Mouse (Mus musculus): ENCODE data around the gene Sall1.

Sall1 gene

DNA sequence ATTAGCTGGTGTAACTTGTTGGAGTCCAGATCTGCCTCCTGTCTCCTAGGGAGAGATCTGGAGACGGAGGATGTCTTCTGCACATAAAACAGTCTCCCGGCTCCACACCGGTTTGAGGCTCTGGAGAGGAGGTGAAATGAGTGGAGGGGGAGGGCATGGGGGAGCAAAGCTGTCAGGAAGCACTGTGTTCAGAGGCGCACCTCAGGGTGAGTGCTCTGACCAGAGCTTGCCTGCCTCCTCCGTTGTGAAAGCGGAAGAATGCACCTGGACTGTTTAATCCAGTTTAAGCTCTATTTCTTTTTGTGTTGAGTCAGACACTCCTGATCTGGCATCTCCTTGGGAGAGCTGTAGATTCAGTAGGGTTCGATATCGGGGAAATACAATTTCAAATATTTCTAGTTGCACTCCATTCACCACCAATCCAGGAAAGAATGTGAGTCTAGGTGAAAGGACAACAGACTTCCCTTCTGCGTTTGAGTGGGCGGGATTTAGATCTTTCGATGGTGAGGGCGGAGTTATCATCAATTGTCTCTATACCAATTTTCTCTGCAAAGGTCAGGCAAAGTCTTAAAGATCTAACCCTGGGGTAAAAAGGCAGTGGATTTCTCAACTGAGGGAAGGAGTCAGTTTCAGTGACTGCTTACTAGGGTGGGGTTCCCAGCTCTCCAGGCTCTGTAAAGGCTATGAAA, 31.8 kb downstream of the Sall1 start:
- TF ChIP-seq POU5F1 (IDR thresholded peaks at IDR 0.05; ENCODE audit: borderline replicate concordance, low read length) (no peak), CTCF (conservative IDR thresholded peaks at IDR 0.05; ENCODE audit: low read length) (no peak), NANOG (IDR thresholded peaks at IDR 0.05; ENCODE audit: borderline replicate concordance, low read length) (no peak)
- Histone ChIP-seq H3K36me3 (ENCODE audit: insufficient read depth, low read length) (peaks cover 10% of the 10 kb centered on the region; the same call in 1 of the 2 replicates), H3K27me3 (ENCODE audit: insufficient read depth, low read length) (no peaks in the 10 kb centered on the region), H3K4me1 (replicated peaks; ENCODE audit: low read depth, low read length) (peaks cover 87% of the 10 kb centered on the region), H3K4me3 (replicated peaks; ENCODE audit: low read length) (peak overlapping the region; percentile 72), H3K9me3 (ENCODE audit: low read length) (no peaks in the 10 kb centered on the region)

DNA sequence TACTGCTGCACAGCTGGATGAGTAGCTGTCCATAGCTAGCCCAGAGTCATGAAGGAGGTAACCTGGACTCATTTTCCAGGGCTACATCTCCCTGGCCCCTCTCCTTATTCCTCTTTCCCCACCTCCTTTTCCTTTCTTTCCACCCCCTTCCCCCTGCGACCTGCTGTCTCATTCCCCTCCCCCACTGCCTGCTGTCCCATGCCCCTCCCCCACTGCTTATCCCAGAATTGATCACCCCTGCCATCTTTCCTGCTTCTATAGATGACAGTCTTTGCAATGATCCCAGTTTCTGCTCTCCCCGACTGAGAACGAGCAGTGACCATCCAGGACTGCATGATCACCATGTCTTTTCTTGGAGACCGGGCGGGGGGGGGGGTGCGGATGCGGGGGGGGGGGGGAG, 35.2 kb downstream of the Sall1 start:
- H3K36me3 ChIP-seq (ENCODE audit: insufficient read depth, low read length), result peaks cover 10% of the 10 kb centered on the region; the same call in 1 of the 2 replicates
- no peaks in the 10 kb centered on the region for H3K27me3 ChIP-seq (ENCODE audit: insufficient read depth, low read length)
- peaks cover 83% of the 10 kb centered on the region for H3K4me1 ChIP-seq (replicated peaks; ENCODE audit: low read depth, low read length)
- peak overlapping the region; percentile 79; the same call in 1 of the 2 replicates for H3K4me3 ChIP-seq (replicated peaks; ENCODE audit: low read length)
- no peaks in the 10 kb centered on the region for H3K9me3 ChIP-seq (ENCODE audit: low read length)
- TF ChIP-seq NANOG (IDR thresholded peaks at IDR 0.05; ENCODE audit: borderline replicate concordance, low read length) (no peak), CTCF (conservative IDR thresholded peaks at IDR 0.05; ENCODE audit: low read length) (no peak), POU5F1 (IDR thresholded peaks at IDR 0.05; ENCODE audit: borderline replicate concordance, low read length) (no peak)

GRCm38 (mm10) chr8:89007114-89007513, 36.8 kb downstream of the Sall1 start:
- Histone ChIP-seq H3K27me3 (ENCODE audit: insufficient read depth, low read length) (no peaks in the 10 kb centered on the region), H3K36me3 (ENCODE audit: insufficient read depth, low read length) (peaks cover 10% of the 10 kb centered on the region; the same call in 1 of the 2 replicates), H3K9me3 (ENCODE audit: low read length) (no peaks in the 10 kb centered on the region), H3K4me1 (replicated peaks; ENCODE audit: low read depth, low read length) (peaks cover 84% of the 10 kb centered on the region), H3K4me3 (replicated peaks; ENCODE audit: low read length) (peak overlapping the region; percentile 79)
- no peak for TF ChIP-seq NANOG (IDR thresholded peaks at IDR 0.05; ENCODE audit: borderline replicate concordance, low read length)
- no peak for TF ChIP-seq POU5F1 (IDR thresholded peaks at IDR 0.05; ENCODE audit: borderline replicate concordance, low read length)
- TF ChIP-seq CTCF (conservative IDR thresholded peaks at IDR 0.05; ENCODE audit: low read length), result no peak

- peaks cover 84% of the 10 kb centered on the region for H3K4me1 ChIP-seq (replicated peaks; ENCODE audit: low read depth, low read length)
- no peaks in the 10 kb centered on the region for H3K9me3 ChIP-seq (ENCODE audit: low read length)
- H3K27me3 ChIP-seq (ENCODE audit: insufficient read depth, low read length), result no peaks in the 10 kb centered on the region
- TF ChIP-seq POU5F1 (IDR thresholded peaks at IDR 0.05; ENCODE audit: borderline replicate concordance, low read length) (no peak), NANOG (IDR thresholded peaks at IDR 0.05; ENCODE audit: borderline replicate concordance, low read length) (no peak), CTCF (conservative IDR thresholded peaks at IDR 0.05; ENCODE audit: low read length) (no peak)
- H3K4me3 ChIP-seq (replicated peaks; ENCODE audit: low read length), result peak overlapping the region; percentile 79
- peaks cover 10% of the 10 kb centered on the region; the same call in 1 of the 2 replicates for H3K36me3 ChIP-seq (ENCODE audit: insufficient read depth, low read length)
These were observed 37.5 kb downstream of the Sall1 start for GRCm38 (mm10) chr8:89006426-89006825.

DNA sequence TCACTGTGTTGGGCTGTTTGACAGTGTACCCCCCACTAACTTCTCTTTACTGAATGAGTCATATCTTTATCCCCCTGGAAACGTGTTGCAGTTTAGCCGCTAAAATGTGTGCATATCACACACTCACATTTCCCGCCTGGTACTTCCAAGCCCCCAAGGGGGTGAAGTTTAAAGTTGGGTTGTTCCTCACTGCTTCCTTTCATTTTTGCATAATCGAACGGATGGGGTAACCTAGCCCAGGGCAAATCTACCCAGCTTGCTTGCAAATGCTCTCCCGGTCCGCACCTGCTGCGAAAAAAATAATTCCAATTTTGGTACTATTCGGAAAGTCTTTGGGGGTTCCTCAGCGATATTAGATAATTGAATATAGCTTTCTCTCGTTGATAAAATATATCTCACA, 38.2 kb downstream of the Sall1 start:
- no peak for TF ChIP-seq CTCF (conservative IDR thresholded peaks at IDR 0.05; ENCODE audit: low read length)
- TF ChIP-seq POU5F1 (IDR thresholded peaks at IDR 0.05; ENCODE audit: borderline replicate concordance, low read length), result no peak
- TF ChIP-seq NANOG (IDR thresholded peaks at IDR 0.05; ENCODE audit: borderline replicate concordance, low read length), result no peak
- Histone ChIP-seq H3K27me3 (ENCODE audit: insufficient read depth, low read length) (no peaks in the 10 kb centered on the region), H3K9me3 (ENCODE audit: low read length) (no peaks in the 10 kb centered on the region), H3K4me3 (replicated peaks; ENCODE audit: low read length) (peak overlapping the region; percentile 79), H3K36me3 (ENCODE audit: insufficient read depth, low read length) (peaks cover 7% of the 10 kb centered on the region; the same call in 1 of the 2 replicates), H3K4me1 (replicated peaks; ENCODE audit: low read depth, low read length) (peaks cover 84% of the 10 kb centered on the region)

- Histone ChIP-seq H3K9me3 (ENCODE audit: low read length) (no peaks in the 10 kb centered on the region), H3K27me3 (ENCODE audit: insufficient read depth, low read length) (no peaks in the 10 kb centered on the region), H3K4me3 (replicated peaks; ENCODE audit: low read length) (no peak overlapping the region), H3K4me1 (replicated peaks; ENCODE audit: low read depth, low read length) (peaks cover 84% of the 10 kb centered on the region), H3K36me3 (ENCODE audit: insufficient read depth, low read length) (peaks cover under 1% of the 10 kb centered on the region; the same call in 1 of the 2 replicates)
- TF ChIP-seq NANOG (IDR thresholded peaks at IDR 0.05; ENCODE audit: borderline replicate concordance, low read length) (no peak), CTCF (conservative IDR thresholded peaks at IDR 0.05; ENCODE audit: low read length) (no peak), POU5F1 (IDR thresholded peaks at IDR 0.05; ENCODE audit: borderline replicate concordance, low read length) (no peak)
These were observed 39.9 kb downstream of the Sall1 start for GRCm38 (mm10) chr8:89004041-89004440.

- no peak overlapping the region for H3K4me3 ChIP-seq (replicated peaks; ENCODE audit: low read length)
- peaks cover 6% of the 10 kb centered on the region; the same call in 1 of the 2 replicates for H3K36me3 ChIP-seq (ENCODE audit: insufficient read depth, low read length)
- H3K9me3 ChIP-seq (ENCODE audit: low read length), result no peaks in the 10 kb centered on the region
- no peak for TF ChIP-seq CTCF (conservative IDR thresholded peaks at IDR 0.05; ENCODE audit: low read length)
- peak; percentile 95 for TF ChIP-seq POU5F1 (IDR thresholded peaks at IDR 0.05; ENCODE audit: borderline replicate concordance, low read length)
- peak; percentile 99 for TF ChIP-seq NANOG (IDR thresholded peaks at IDR 0.05; ENCODE audit: borderline replicate concordance, low read length)
- H3K4me1 ChIP-seq (replicated peaks; ENCODE audit: low read depth, low read length), result peaks cover 86% of the 10 kb centered on the region
- H3K27me3 ChIP-seq (ENCODE audit: insufficient read depth, low read length), result no peaks in the 10 kb centered on the region
These were observed 40.5 kb downstream of the Sall1 start for GRCm38 (mm10) chr8:89003336-89003896.

DNA sequence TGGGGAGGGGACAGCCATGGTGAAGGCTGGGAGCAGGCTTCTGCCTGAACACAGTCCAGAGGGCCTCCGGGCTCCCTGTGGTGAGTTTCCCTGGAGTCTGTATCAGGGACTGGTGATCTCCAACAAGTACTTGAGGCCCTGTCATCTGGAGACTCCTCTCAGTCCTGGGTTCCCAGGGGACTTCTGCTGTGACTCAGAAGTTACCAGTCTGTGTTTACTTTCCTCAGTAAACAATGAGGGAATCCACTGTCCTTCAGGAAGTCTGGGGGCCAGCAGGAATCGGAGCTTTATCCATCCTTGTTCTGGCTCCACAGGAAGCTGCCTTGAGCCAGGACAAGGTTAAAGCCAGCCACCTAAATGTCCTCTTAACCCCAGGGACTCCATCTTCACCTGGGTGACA, 41.8 kb downstream of the Sall1 start:
- TF ChIP-seq POU5F1 (IDR thresholded peaks at IDR 0.05; ENCODE audit: borderline replicate concordance, low read length), result no peak
- no peak for TF ChIP-seq NANOG (IDR thresholded peaks at IDR 0.05; ENCODE audit: borderline replicate concordance, low read length)
- Histone ChIP-seq H3K9me3 (ENCODE audit: low read length) (peaks cover 5% of the 10 kb centered on the region), H3K27me3 (ENCODE audit: insufficient read depth, low read length) (no peaks in the 10 kb centered on the region), H3K4me3 (replicated peaks; ENCODE audit: low read length) (peak overlapping the region; percentile 33; the same call in 1 of the 2 replicates), H3K36me3 (ENCODE audit: insufficient read depth, low read length) (peaks cover 17% of the 10 kb centered on the region; the same call in 1 of the 2 replicates), H3K4me1 (replicated peaks; ENCODE audit: low read depth, low read length) (peaks cover 86% of the 10 kb centered on the region)
